Mouse (Mus musculus) lung, embryonic 14.5 days (tissue): ENCODE results near the gene Pigyl. TPM values are rescaled to one million over a fixed set of nuclear protein-coding genes. Genes with fewer than 3 reads are reported as not detected.

Experiments
- ATAC-seq: fragments of 200-750 bp; cut with Nextera tagmentation; 2 replicates; pipeline ENCODE4 v1.8.0; 2017; ENCODE audit warnings: mild to moderate bottlenecking, moderate TSS enrichment, moderate library complexity; ENCODE audit not compliant: insufficient read depth
- DNase-seq: peaks from one replicate; pipeline ENCODE4 v3.0.0-alpha.2; 2015
- H3K27ac ChIP-seq: fragments of 300-500 bp; sonication (generic); 2 replicates; pipeline ENCODE4 v1.5.1; 2014; ENCODE audit warnings: low read depth, mild to moderate bottlenecking, moderate library complexity
- H3K27me3 ChIP-seq: fragments of 300-500 bp; sonication (generic); 2 replicates; pipeline ENCODE4 v1.6.1; 2014; ENCODE audit warnings: low read length, control low read depth; ENCODE audit not compliant: insufficient read depth
- H3K36me3 ChIP-seq: fragments of 300-500 bp; sonication (generic); 2 replicates; pipeline ENCODE4 v1.6.1; 2014; ENCODE audit warnings: control low read depth; ENCODE audit not compliant: insufficient read depth
- H3K4me1 ChIP-seq: fragments of 300-500 bp; sonication (generic); 2 replicates; pipeline ENCODE4 v1.6.1; 2014; ENCODE audit warnings: antibody characterized with exemption, control low read depth; ENCODE audit not compliant: insufficient read depth
- H3K4me2 ChIP-seq: fragments of 300-500 bp; sonication (generic); 2 replicates; pipeline ENCODE4 v1.6.1; 2014; ENCODE audit warnings: mild to moderate bottlenecking
- H3K4me3 ChIP-seq: fragments of 300-500 bp; sonication (generic); 2 replicates; pipeline ENCODE4 v1.5.1; 2014; ENCODE audit warnings: low read depth, low read length
- H3K9ac ChIP-seq: fragments of 300-500 bp; sonication (generic); 2 replicates; pipeline ENCODE4 v1.6.1; 2014
- H3K9me3 ChIP-seq: fragments of 300-500 bp; sonication (generic); 2 replicates; pipeline ENCODE4 v1.6.1; 2016; ENCODE audit warnings: low read depth, low read length, control low read depth
- CTCF ChIP-seq: IDR thresholded peaks from 2 replicates; pipeline ENCODE4 v1.5.1; 2016; ENCODE audit warnings: antibody characterized with exemption, low read depth
- WGBS: fragments of 180-500 bp; shearing (Covaris S2); extraction: QIAGEN DNeasy Blood & Tissue Kit; methylation state at CpG from one replicate; pipeline ENCODE4 v1.1.7; 2014; 5-methylcytosine and 5-hydroxymethylcytosine counted together
- microRNA-seq: library from miRNA; unstranded; fragments of <30 nt; microRNA quantifications from one replicate; pipeline ENCODE4, GENCODE M21; 2016; ENCODE audit warnings: borderline number of aligned reads
- polyA plus RNA-seq: library from polyadenylated mRNA; unstranded; fragments of >200 nt; fragmentation: Nextera tagmentation; extraction: Ambion mirVana; gene quantifications from 2 replicates; pipeline ENCODE4 v1.2.1, GENCODE M21; 2014

The Pigyl gene
- polyA plus RNA-seq, 1 experiment from 2014 or later = 70.8 TPM

DNA sequence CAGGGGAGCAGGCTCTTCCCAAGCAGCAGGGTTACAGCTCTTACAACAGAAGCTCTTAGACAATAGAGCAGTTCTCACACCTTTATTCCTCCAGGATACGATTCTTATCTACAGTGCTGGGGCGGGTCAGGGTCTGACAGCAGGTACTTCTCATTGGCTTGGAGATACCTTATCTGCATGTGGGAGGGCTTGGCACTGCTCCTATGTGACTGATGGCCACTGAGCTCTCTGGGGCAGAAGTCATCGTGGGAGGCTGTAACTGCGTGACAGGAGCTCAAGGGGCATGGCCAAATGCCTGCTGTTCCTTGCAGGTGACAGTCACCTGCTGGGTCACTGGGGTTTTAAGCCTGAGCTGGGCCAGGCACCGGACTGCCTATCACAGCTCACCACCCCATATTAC lies 39.8 kb downstream of the Pigyl start:
- Histone ChIP-seq H3K36me3 (no peaks in the 10 kb centered on the region), H3K4me1 (no peaks in the 10 kb centered on the region), H3K9ac (no peak overlapping the region), H3K27me3 (no peaks in the 10 kb centered on the region), H3K9me3 (peaks cover 24% of the 10 kb centered on the region; the same call in 1 of the 2 replicates), H3K4me3 (no peak overlapping the region), H3K27ac (no peak overlapping the region), H3K4me2 (no peak overlapping the region)
- no peak for TF ChIP-seq CTCF
- DNase-seq (no peak), ATAC-seq (no peak)
- WGBS = 26% methylated on average over 5 of the region's 5 CpGs

Small RNA genes lying within 50 kb of the gene (microRNA-seq; reads per million reads assigned to microRNA genes)
- gene Mir7084 = not detected

Other genes starting within 250 kb of the Pigyl start
- 8.6 and 8.8 TPM in 2 replicates for gene Rab3d, start 238.7 kb upstream of the Pigyl start, polyA plus RNA-seq
- 2.8 and 4.9 TPM in 2 replicates for gene Ccdc159, start 229.4 kb upstream of the Pigyl start, polyA plus RNA-seq
- gene Tmem205, start 229.3 kb upstream of the Pigyl start, polyA plus RNA-seq = 39.5 and 40.1 TPM in 2 replicates
- gene Plppr2, start 219.8 kb upstream of the Pigyl start, polyA plus RNA-seq = 7.7 and 10.2 TPM in 2 replicates
- 10.2 and 12.2 TPM in 2 replicates for gene Swsap1, start 201.1 kb upstream of the Pigyl start, polyA plus RNA-seq
- 5.3 and 6.4 TPM in 2 replicates for gene Epor, start 193.3 kb upstream of the Pigyl start, polyA plus RNA-seq
- gene Rgl3, start 167.4 kb upstream of the Pigyl start, polyA plus RNA-seq = 3.8 and 5.5 TPM in 2 replicates
- gene Ccdc151, start 154.2 kb upstream of the Pigyl start, polyA plus RNA-seq = 1.4 and 1.5 TPM in 2 replicates
- 94.4 and 107 TPM in 2 replicates for gene Prkcsh, start 154.0 kb upstream of the Pigyl start, polyA plus RNA-seq
- 0.12 and 0.43 TPM in 2 replicates for gene Elavl3, start 104.8 kb upstream of the Pigyl start, polyA plus RNA-seq
- gene Gm49318, start 85.6 kb upstream of the Pigyl start, polyA plus RNA-seq = not detected in 2 replicates
- gene Zfp653, start 85.5 kb upstream of the Pigyl start, polyA plus RNA-seq = 10.7 and 12.4 TPM in 2 replicates
- 31.0 and 33.5 TPM in 2 replicates for gene Ecsit, start 71.4 kb upstream of the Pigyl start, polyA plus RNA-seq
- gene Cnn1, start 57.6 kb upstream of the Pigyl start, polyA plus RNA-seq = 69.1 and 71.2 TPM in 2 replicates
- gene Elof1, start 39.7 kb upstream of the Pigyl start, polyA plus RNA-seq = 196 and 212 TPM in 2 replicates
- gene Acp5, start 21.1 kb upstream of the Pigyl start, polyA plus RNA-seq = 3.6 and 4.2 TPM in 2 replicates
- gene Zfp872, start 31.2 kb downstream of the Pigyl start, polyA plus RNA-seq = 0.53 and 0.68 TPM in 2 replicates
- gene Zfp809, start 68.9 kb downstream of the Pigyl start, polyA plus RNA-seq = 23.7 and 27.5 TPM in 2 replicates
- gene Zfp599, start 103.0 kb downstream of the Pigyl start, polyA plus RNA-seq = 6.6 and 6.8 TPM in 2 replicates
- 21.0 and 23.7 TPM in 2 replicates for gene Zfp810, start 150.8 kb downstream of the Pigyl start, polyA plus RNA-seq
- 68.6 and 74.1 TPM in 2 replicates for gene Anln, start 232.3 kb downstream of the Pigyl start, polyA plus RNA-seq